Mouse (Mus musculus) frontal cortex, postnatal 14 days (tissue): Measurements from ENCODE around the gene Galnt16.

Source experiments
- DNase-seq, 2 experiments: peaks; one replicate each; pipeline ENCODE4 v3.0.0; 2022; ENCODE audit warnings: low spot score in 2 of 2

The Galnt16 gene

DNA sequence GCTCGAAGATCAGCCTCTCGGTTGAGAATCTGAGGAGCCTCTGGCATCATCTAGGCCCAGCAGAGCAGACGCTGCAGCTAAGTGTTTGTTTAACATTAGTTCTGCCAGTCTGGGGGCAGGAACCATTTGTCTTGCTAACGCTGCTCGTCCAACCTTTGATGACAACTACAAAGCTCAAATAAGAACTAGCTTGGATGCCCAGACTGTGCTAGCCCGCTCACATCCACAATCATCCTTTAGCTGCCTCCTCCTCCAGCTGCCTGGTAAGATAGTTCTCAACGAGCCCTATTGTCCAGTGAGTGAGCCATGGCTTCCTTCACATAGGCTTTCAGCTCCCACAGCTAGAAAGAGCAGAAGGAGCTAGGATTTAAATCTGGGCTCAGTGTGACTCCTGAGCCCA lies 80.2 kb downstream of the Galnt16 start:
- no peak for DNase-seq

DNA sequence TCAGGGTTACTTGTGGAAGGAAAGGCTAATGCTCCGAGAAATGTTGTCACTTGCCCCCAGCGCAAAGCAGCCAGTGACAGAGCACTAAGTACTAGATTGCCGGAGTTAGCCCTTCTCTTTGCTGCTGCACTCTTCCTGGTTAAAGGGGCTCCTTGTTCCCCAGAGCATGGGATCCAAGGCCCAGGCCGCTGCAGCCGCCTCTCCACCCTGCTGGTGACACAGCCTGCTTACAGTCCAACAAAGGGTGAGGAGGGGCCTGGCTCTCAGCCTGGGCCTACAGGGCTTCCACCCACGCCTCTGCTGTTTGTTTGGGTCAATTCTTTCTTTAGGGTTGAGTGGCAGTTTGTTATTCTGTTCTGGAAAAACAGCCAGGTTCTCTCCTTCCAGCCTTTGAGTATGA lies 80.7 kb downstream of the Galnt16 start:
- DNase-seq: no peak

DNA sequence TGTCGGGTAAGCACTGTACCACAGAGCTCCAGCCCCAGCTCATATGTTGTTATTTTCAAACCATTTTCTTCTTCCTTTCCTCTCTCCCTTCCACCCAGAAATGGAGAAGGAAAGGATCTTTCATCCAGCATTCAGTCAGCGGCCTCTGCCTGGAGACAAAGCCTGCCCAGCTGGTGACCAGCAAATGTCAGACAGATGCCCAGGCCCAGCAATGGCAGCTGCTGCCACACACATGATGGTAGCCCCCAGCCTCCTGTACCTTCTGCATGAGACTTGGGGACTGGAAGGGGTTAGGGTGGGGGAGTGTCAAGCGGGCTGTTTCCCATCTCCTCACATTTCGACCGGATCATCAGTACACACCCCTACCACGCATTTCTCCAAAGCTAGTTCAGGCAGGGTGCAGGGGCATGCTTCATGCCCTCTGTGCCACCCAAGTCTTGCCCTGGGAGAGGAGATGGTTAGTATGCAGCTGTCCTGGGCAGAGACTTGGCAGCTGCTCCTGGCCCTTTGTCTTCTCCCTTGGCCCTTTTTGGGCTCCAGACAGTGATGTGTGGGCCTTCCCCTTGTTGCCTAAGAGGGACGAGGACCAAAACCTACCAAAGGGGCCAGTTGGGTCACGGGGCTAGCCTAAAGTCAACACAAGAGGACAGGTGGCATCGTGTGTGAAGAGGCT lies 83.7 kb downstream of the Galnt16 start:
- no peak for DNase-seq

DNA sequence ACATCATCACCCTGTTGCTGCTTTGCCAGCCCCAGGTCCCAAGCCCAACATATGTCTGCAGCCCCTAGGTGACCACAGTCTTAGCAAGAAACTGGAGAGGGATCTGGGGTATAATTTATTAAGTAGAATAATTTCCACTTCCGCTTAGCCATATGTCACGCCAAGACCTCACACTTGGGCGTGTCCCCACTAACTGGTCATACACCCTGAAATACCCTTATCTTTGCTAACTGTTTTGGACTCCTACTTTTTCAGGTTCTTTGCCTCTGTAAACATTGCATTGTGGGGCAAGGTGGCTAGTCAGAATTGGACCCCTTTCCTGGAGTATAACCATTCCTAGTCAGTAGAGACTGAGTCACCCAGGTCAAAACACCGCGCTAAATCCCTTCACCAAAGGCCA lies 84.4 kb downstream of the Galnt16 start:
- no peak for DNase-seq

DNA sequence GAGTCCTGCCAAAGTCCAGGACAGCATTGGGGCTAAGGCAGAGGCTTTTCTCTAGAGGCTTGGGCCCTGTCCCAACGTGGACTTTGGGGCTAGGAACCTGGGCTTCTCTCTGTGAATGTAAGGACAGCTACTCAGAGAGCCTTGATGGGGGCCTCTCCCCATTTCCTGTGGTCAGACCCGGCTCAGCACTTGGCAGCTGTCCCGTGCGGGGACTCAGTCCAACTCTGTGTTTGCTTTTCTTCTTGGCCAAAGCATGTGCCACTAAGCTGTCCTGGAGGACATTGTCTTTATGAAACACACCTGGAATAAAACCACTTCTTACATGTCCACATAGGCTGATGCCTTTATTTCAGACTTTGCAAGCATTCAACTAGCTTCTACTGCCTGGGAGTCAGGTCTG lies 85.5 kb downstream of the Galnt16 start:
- no peak for DNase-seq

DNA sequence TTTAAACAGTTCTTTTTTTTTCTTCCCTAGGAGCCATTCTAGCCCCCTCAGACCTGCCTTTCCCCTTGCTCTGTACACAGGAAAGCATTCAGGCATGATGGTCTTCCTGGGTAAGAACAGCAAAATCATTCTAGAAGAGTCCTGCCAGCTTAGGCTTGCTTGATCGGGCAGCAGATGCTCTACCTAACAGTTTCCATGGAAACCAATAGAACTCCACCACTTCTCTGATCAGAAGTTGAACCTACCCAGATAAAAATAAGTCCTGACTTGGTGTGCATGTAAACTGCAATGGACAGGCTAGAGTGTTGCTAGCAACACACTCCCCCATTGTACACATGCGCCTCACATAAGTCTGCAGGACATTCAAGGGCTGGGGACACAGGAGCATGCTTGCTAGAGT lies 86.1 kb downstream of the Galnt16 start:
- DNase-seq: no peak

DNA sequence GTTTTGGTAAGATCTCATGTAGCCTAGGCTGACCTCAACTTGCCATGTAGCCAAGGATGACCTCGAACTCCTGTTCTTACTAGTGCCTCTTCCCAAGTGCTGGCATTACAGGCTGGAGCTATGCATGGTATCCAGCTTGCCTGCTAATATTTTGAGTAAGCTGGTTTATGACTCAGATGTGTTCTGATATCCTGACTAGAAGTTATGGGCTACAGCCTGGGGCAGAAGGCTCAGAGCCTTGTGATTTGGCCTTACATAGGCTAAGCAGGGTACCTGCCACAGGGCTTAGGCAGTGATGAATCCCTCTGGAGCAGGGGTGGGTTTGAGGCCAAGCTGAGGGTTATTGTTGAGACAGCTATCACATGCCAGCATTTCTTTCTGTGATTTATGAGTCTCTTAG lies 90.5 kb downstream of the Galnt16 start:
- DNase-seq: no peak

DNA sequence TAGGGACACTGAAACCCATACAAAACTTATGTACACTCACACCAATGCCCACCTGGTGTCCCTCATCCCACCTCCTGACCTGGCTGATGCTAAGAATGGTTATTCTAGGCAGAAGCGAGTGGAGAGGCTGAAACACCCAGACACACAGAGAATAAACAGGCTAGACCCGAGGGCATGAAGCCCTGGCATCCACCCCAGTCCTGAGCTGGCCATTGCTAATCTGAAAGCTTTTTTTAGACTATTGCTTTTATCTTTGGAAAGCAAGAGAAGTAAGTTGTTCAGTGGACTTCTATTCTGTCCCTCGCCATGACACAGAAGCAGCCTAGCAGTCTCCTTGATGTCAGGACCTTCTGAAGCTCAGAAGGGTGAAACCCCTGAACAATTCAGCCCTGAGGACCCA lies 91.9 kb downstream of the Galnt16 start:
- DNase-seq: no peak

DNA sequence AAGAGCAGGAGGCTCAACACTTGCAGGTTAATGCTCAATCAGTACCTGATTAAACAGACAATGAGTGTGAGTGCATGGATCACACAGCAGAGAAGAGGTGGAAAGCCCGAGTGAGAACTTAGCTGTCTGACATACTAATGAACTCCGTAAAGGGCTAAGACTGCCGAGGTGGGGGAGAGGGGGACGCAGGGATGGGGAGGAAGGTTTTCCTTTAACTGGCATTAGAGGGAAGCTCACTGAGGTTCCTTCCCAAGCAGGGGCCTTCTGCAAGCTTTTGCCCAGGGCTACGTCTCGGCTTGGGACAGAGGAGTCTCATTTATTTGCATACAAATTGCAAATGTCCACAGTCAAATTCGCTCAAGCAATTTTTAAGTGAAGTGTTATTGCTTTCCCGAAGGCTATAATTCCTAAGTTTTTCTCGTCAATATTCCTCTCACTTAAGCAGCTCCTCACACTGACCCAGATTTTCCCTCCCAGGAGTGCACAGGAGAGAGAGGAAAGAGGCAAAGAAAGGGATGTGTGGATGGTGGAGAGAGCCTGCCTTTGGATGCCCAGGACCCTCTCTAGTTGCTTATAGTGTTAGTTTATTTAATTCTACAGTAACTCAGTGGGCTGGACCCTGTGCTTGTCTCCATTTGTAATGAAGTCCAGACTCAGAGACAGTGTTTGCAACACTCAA lies 94.2 kb downstream of the Galnt16 start:
- DNase-seq: no peak

DNA sequence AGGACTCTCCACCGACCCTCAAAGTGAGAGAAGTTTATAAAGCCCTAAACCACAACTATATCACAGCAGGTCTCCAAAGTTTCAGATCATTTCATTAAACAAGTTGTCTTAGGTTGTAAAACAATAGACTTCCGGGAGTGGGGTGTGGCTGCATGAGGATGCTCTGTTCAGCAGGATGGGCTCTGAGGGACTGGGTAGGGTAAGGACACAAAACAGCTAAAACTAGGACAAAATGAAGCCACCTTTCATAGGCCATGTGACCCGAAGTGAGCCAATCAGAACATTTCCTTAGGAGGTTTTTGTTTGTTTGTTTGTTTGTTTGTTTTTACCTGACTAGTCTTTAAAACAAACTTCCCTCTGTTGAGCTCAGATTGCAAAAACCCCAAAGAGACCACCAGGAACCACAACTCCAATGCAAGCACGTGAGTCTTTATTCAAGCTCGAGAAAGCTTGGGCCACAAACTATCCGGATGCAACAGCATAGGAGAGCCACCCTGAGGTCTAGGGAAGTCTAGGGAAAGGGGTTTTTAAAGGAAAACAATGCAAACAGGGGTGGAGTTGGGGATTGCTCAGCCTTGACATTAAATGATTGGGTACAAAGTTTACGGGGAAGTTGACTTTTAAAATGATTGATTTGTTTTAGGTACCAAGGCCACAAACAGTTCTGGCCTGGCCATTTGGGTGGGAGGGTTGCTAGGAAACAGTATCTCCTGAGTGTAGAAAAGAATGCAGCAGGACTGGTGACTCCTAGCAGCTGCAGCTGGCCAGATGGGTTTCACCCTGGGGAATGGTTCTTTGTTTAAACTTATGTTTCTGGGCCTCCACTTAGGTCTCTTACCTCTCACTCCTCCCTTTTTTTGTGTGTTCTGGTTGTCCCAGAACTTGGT lies 97.5 kb downstream of the Galnt16 start:
- DNase-seq: no peak

DNA sequence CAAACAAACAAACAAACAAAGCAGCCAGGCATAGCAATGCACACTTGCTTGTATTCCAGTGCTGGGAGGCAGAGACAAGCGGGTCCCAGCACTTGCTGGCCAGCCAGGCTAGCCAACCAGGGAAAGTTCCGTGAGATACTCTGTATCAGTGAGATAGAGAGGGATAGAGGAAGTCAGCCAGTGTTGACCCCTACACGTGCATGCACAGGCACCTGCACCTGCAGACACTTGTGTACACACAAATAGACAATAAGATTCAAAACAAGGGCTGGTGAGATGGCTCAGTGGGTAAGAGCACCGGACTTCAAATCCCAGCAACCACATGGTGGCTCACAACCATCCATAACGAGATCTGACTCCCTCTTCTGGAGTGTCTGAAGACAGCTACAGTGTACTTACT lies 102.4 kb downstream of the Galnt16 start:
- DNase-seq: no peak

DNA sequence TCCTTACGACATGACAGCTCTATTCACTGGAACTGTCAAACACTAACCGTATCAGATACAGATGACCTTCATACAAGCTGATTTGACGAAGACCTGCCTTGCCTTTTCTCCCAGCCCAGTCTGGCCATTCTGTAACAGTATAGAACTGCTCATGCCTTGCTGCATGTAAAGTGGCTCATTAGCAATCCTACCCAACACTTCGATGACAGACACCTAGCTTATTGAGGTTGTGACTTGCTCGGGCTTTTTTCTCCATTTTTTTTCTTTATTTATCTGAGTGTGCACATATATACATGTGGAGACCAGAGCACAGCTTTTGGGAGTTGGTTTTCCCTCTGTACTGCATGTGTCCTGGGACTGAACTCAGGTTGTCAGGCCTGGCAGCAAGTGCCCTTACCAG lies 113.7 kb downstream of the Galnt16 start:
- no peak for DNase-seq

DNA sequence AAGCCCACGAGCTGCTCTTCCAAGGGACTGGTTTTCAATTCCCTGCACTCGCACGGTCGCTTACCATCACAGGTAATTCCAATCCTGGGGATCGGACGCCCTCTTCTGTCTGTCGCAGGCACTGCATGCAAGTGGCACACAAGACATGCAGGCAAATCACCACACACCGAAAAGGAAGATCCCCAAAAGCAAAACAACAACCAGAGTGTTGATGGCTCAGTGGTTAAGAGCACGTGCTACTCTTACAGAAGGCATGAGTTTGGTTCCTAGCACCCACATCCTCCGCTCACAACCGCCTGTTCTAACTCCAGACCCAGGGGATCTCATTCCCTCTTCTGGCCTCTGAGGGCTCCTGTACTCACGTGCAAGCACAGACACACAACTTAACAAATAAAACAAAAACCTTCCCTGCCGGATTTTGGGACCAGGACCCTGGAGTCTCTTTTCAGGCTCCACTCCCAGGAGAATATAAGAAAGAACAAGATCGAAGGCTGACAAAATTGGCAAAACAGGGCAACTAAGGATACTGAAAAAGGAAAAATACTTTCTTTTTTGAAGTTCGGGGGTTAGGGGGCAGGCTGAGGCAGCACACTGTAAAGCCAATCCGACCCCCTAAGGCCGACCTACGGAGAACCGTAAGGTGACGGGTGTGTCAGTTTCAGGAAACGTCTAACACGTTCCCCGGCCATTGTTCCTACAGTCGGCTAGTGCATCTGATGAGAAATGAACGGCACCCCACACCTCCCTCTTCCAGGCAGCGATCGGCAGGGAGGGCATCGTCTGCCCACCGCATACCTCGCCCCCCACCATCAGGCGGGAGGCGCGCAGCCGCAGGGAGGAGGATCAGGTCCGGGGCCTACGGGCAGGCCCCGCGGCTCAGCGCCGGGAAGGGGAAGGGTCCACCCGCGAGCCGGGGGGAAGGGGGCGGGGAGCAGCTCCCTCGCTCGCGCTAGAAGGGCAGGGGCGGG lies 124.9 kb downstream of the Galnt16 start:
- DNase-seq: peak; percentile 8 to 39

DNA sequence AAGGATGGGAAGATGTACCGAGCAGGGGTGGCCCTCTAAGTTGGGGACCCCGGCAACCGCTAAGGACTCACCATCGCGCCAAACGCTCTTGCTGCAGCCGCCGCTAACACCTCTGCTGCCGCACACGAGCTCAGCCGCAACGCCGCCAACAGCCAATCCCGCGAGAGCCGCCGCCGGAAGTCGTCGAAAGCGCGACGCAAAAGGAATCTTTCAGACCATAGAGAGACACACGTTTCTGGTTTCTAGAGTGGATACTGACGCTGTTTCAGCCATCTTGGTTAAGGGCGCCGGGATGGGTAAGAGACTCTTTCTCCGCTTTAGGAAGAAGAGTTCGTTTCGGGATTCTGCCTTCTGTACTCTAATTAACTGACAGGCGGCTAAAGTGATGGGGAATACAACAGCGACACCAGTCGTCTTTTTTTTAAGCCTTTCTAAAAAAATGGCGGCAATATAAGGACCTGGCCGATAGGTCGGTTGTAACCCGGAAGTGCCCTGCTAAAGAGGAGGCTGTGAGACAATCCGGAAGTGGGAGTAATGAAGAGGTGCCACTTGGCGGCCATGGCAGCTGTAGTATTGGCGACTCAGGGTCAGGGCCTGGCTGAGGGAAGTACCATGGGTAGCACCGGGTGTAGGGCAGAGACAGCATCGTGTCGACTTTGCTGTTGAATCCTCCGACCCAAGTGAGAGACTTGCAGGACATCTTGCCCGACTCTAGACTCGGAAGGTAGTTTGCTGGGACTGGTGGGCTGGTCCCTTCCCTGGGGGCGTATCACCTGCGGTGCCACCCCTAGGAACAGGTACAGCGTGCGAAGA lies 125.8 kb downstream of the Galnt16 start, which contains the start of the genes Slc39a9 and Erh:
Gene Slc39a9 (plus strand): TSS at position 191 of the 813 bp plus-strand sequence.
Gene Erh (minus strand): TSS at position 649 of the 813 bp plus-strand sequence.
- peak; percentile 90 to 92 for DNase-seq

DNA sequence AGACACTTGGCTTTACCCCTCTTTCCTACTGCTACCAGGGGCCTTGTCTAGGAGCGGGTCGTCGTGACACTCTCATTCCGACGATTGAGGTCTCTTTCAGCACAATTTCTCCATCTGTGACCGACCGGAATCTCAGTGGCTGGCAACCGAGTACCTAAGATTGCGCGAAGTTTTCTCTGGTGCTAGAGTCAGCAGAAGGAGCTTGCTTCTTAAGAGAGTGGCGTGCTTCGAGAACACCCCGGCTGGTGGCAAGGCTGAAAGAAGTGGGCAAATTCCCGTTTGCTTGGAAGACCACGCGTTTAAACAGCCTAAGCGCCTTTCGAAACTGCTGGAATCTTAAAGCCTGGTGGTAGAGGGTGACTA lies 126.4 kb downstream of the Galnt16 start:
- DNase-seq: peak in 1 of 2 experiments; percentile 9

DNA sequence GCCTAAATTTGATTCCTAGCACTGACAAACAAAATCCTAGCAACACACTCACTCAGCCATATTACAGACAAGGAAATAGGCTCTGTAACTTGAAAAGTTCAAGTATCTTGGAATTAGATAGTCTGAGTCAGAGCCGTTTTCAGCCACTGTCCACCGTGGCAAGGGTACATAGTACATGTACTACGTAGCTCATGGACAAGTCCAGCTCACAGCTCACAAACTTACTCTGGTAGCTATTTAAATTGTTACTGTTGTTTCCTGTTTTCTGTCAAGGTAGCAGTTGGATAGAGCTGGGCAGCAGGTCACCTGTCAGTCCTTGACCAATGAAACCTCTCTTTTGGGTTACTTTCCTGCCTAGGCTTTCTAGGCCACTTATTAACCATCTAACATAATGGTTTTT lies 128.3 kb downstream of the Galnt16 start:
- DNase-seq: no peak

DNA sequence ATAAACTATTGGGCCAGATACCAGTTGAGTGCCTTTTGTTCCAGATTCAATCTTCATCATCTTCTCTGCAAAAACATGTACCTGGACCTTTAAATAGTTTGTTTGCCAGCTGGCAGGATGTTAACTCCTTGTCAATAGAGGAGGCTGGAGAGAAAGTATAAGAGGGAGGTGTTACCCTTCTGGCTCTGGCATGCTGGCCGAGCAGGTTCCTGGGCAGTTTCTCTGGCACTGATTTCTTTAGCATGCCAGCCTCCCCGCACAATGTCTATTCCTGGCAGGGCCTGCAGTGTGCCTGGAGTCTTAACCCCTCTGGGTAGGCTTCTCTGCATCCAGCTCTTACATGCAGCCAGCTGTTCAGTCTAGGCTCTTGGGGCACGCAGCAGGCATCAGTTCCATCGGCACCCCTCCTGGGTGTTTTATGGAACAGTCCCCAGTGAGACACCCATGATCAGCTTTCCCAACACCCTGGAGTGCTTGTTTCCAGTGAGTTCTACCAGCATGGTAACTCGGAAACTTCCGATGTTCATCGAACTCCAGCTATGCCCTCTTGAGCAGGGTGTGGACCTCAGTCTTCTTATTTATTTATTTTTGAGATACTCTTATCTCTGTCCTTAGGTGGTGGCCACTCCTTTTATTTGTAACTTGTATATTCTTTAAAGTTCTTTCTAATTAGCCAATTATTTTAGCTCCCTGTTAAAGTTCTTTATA lies 136.0 kb downstream of the Galnt16 start:
- no peak for DNase-seq

DNA sequence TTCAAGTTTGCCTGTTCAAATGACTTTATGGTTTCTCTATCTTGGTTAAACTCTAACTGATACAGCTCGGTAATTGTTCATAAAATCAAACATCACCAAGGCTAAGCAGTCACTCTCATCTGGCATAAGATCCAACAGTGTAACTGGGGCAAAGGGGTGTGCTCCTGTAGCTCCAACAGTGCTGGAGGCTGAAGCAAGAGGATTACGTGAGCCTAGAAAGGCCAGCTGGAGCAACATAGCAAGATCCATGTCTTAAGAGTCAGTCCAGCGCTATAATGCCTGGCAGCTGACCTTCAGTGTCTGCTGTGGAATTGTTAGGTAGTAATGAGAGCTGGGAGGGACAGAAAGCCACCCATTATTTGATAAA lies 136.6 kb downstream of the Galnt16 start:
- DNase-seq: no peak

DNA sequence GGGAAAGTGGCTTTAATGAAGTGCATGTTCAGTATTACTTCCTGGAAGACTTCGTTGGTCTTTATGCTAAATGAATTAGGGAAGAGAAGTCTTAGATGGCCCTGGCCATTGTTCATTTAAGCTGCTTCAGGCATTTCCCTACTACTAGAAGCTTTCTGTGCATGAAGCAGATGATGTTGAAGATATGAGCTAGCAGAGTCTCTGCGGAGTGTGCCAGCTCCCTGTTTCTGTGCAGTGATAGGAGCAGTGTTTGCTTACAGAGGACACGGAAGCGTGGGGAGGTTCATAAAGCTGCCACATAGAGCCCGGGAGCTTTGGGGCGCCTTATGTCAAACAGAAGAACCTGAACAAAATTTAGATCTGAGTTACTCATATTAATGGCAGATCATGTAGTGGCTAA lies 140.6 kb downstream of the Galnt16 start:
- DNase-seq: no peak

DNA sequence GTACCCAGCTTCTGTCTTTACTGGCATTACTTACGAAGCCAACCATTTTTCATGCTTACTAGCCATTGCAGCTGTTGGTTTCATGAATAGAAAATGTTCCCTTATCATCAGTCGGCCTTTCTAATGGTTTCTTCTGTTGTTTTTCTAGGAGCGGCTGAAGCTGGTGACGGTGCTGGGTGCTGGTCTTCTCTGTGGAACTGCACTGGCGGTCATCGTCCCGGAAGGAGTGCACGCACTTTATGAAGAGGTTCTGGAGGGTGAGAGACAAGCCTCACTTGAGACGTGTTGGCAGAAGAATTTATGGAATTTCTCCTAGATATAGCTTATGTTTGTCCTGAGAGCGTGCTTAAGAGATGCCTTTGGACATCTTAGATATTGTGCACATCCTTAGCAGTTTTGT lies 144.2 kb downstream of the Galnt16 start:
- DNase-seq: no peak
